ENCODE assay signal across 26 mouse cellular contexts in genomic region chr4:128770698-128771097, GRCm38 (mm10). TPM values are rescaled to one million over a fixed set of nuclear protein-coding genes. Genes with fewer than 3 reads are reported as not detected.
DNase-seq lines count a peak whose midpoint lies in the region; ATAC-seq lines count a peak whose summit lies in the region.
"Had no signal": no experiment of that assay in that cellular context is flagged by ENCODE, and none has a peak within 500 bp of the region (broad histone marks: within the 10 kb centered on the region; RNA-seq: fewer than 3 reads in every experiment).

No protein-coding gene starts in this region.

- no peak overlapping the region for H3K27ac ChIP-seq in embryonic facial prominence, embryonic 11.5 days (replicated peaks; ENCODE audit: low read depth, low read length)
- no peak overlapping the region for H3K27ac ChIP-seq in embryonic facial prominence, embryonic 10.5 days (replicated peaks)
- H3K27ac ChIP-seq in limb, embryonic 11.5 days (replicated peaks; ENCODE audit: low read depth, low read length), result no peak overlapping the region
- H3K27ac ChIP-seq in limb, embryonic 10.5 days, result no peak overlapping the region
- H3K27ac ChIP-seq: embryonic facial prominence, embryonic 13.5 days; heart, adult 2 months; heart, embryonic 13.5 days; hindbrain, embryonic 12.5 days; limb, embryonic 12.5 days; liver, embryonic 14.5 days; midbrain, embryonic 15.5 days; neural tube, embryonic 13.5 days had no signal

- H3K36me3 ChIP-seq in embryonic facial prominence, embryonic 11.5 days (replicated peaks; ENCODE audit: control insufficient read depth, insufficient read depth, low read depth, low read length), result peaks cover 6% of the 10 kb centered on the region
- peaks cover 45% of the 10 kb centered on the region for H3K36me3 ChIP-seq in embryonic facial prominence, embryonic 10.5 days (replicated peaks)
- H3K36me3 ChIP-seq in limb, embryonic 11.5 days (ENCODE audit: control insufficient read depth, insufficient read depth, low read length), result peaks cover 7% of the 10 kb centered on the region
- peaks cover 41% of the 10 kb centered on the region for H3K36me3 ChIP-seq in limb, embryonic 10.5 days

- 84% methylated on average over 5 of the region's 5 CpGs for WGBS in embryonic facial prominence, embryonic 11.5 days
- 84% methylated on average over 5 of the region's 5 CpGs for WGBS in embryonic facial prominence, embryonic 10.5 days
- WGBS in limb, embryonic 11.5 days, result 72% methylated on average over 5 of the region's 5 CpGs
- 81% methylated on average over 5 of the region's 5 CpGs for WGBS in limb, embryonic 10.5 days

- no peak overlapping the region for H3K9ac ChIP-seq in embryonic facial prominence, embryonic 11.5 days (replicated peaks; ENCODE audit: low read length)
- H3K9ac ChIP-seq in limb, embryonic 11.5 days (ENCODE audit: low read length), result no peak overlapping the region
- H3K9ac ChIP-seq: embryonic facial prominence, embryonic 13.5 days; heart, embryonic 13.5 days; hindbrain, embryonic 12.5 days; limb, embryonic 12.5 days; liver, embryonic 14.5 days; midbrain, embryonic 15.5 days; neural tube, embryonic 13.5 days had no signal

- DNase-seq in embryonic facial prominence, embryonic 11.5 days (ENCODE audit: low spot score), result peak; percentile 26
- no peak for DNase-seq in embryonic facial prominence, embryonic 10.5 days (ENCODE audit: low spot score)
- peak; percentile 49 for DNase-seq in limb, embryonic 11.5 days (ENCODE audit: low spot score)
- DNase-seq in limb, embryonic 10.5 days (ENCODE audit: low spot score), result no peak
- DNase-seq in retina, postnatal 1 day, result peak; percentile 62
- no peak for DNase-seq in retina, embryonic 14.5 days (ENCODE audit: low spot score)
- DNase-seq in spleen, postnatal 4 days (ENCODE audit: low spot score in 2 of 2), result no peak
- DNase-seq in left cerebral cortex, postnatal 4 days, result no peak
- DNase-seq: cerebellum, adult 11 months; cerebellum, adult 9-11 months; gastrocnemius, postnatal 25 days; heart, adult 2 months; heart, postnatal 14 days; kidney, adult 18-20 months; kidney, postnatal 14 days had no signal

- intact Hi-C loops in left cerebral cortex, postnatal 4 days (cut with DNase I), result loop anchor here (5.0 kb wide), 1 partner anchor 158 kb away; the partner anchor contains the start of gene Zscan20

- no peaks in the 10 kb centered on the region for H3K27me3 ChIP-seq in embryonic facial prominence, embryonic 11.5 days (ENCODE audit: control insufficient read depth, insufficient read depth, low read length)
- no peaks in the 10 kb centered on the region for H3K27me3 ChIP-seq in embryonic facial prominence, embryonic 10.5 days (replicated peaks; ENCODE audit: low read depth, poor library complexity, severe bottlenecking)
- H3K27me3 ChIP-seq in limb, embryonic 11.5 days (ENCODE audit: control insufficient read depth, insufficient read depth, low read length), result no peaks in the 10 kb centered on the region
- no peaks in the 10 kb centered on the region for H3K27me3 ChIP-seq in limb, embryonic 10.5 days (ENCODE audit: low read depth, poor library complexity, severe bottlenecking)
- H3K27me3 ChIP-seq: embryonic facial prominence, embryonic 13.5 days; heart, embryonic 13.5 days; hindbrain, embryonic 12.5 days; limb, embryonic 12.5 days; midbrain, embryonic 15.5 days; neural tube, embryonic 13.5 days; Patski had no signal

- no peak overlapping the region for H3K4me3 ChIP-seq in embryonic facial prominence, embryonic 11.5 days (ENCODE audit: low read depth, low read length)
- no peak overlapping the region for H3K4me3 ChIP-seq in embryonic facial prominence, embryonic 10.5 days
- no peak overlapping the region for H3K4me3 ChIP-seq in limb, embryonic 11.5 days (ENCODE audit: low read depth, low read length)
- H3K4me3 ChIP-seq in limb, embryonic 10.5 days, result no peak overlapping the region
- H3K4me3 ChIP-seq: embryonic facial prominence, embryonic 13.5 days; heart, adult 2 months; heart, embryonic 13.5 days; hindbrain, embryonic 12.5 days; limb, embryonic 12.5 days; megakaryocyte, embryonic 14.5 days; midbrain, embryonic 15.5 days; myocyte; neural tube, embryonic 13.5 days had no signal

- no peak for ATAC-seq in embryonic facial prominence, embryonic 11.5 days (replicated peaks; ENCODE audit: insufficient number of reproducible peaks, low FRiP score, low TSS enrichment, low read depth)
- peak; percentile 41 for ATAC-seq in limb, embryonic 11.5 days (ENCODE audit: insufficient number of reproducible peaks, low FRiP score, low TSS enrichment, low read depth)
- ATAC-seq: CD4-positive, CD25-positive, alpha-beta regulatory T cell, adult 4 months; midbrain, embryonic 15.5 days; Patski had no signal

- H3K9me3 ChIP-seq in embryonic facial prominence, embryonic 11.5 days (replicated peaks; ENCODE audit: control insufficient read depth, low read length), result no peaks in the 10 kb centered on the region
- H3K9me3 ChIP-seq in embryonic facial prominence, embryonic 10.5 days, result no peaks in the 10 kb centered on the region
- no peaks in the 10 kb centered on the region for H3K9me3 ChIP-seq in limb, embryonic 11.5 days (ENCODE audit: control insufficient read depth, low read length)
- H3K9me3 ChIP-seq in limb, embryonic 10.5 days (replicated peaks), result no peaks in the 10 kb centered on the region
- H3K9me3 ChIP-seq: embryonic facial prominence, embryonic 13.5 days; heart, embryonic 13.5 days; hindbrain, embryonic 12.5 days; limb, embryonic 12.5 days; midbrain, embryonic 15.5 days; neural tube, embryonic 13.5 days had no signal

- no peak overlapping the region for H3K4me2 ChIP-seq in embryonic facial prominence, embryonic 11.5 days (ENCODE audit: low read depth, low read length)
- no peak overlapping the region for H3K4me2 ChIP-seq in limb, embryonic 11.5 days (ENCODE audit: low read depth, severe bottlenecking)
- H3K4me2 ChIP-seq: embryonic facial prominence, embryonic 13.5 days; heart, embryonic 13.5 days; hindbrain, embryonic 12.5 days; limb, embryonic 12.5 days; midbrain, embryonic 15.5 days; neural tube, embryonic 13.5 days had no signal

- H3K4me1 ChIP-seq in embryonic facial prominence, embryonic 11.5 days (ENCODE audit: control insufficient read depth, insufficient read depth, low read length), result no peaks in the 10 kb centered on the region
- H3K4me1 ChIP-seq in embryonic facial prominence, embryonic 10.5 days, result peaks cover 25% of the 10 kb centered on the region
- H3K4me1 ChIP-seq in limb, embryonic 11.5 days (ENCODE audit: control insufficient read depth, insufficient read depth, low read length), result no peaks in the 10 kb centered on the region; the same call in 1 of the 2 replicates
- peaks cover 37% of the 10 kb centered on the region for H3K4me1 ChIP-seq in limb, embryonic 10.5 days
- H3K4me1 ChIP-seq: midbrain, embryonic 15.5 days; neural tube, embryonic 13.5 days had no signal

RNA-seq across cellular contexts. Expression of gene A3galt2, which starts 15.5 kb away (rescaled TPM):
- 0.11 and 0.18 TPM in 2 replicates for polyA plus RNA-seq in embryonic facial prominence, embryonic 11.5 days (2014; fragmentation: Nextera tagmentation; extraction: Ambion mirVana)
- polyA plus RNA-seq in embryonic facial prominence, embryonic 10.5 days (2016; fragmentation: Nextera tagmentation; extraction: Ambion mirVana), result 0.09 and 0.12 TPM in 2 replicates
- polyA plus RNA-seq in limb, embryonic 11.5 days (2014; fragmentation: Nextera tagmentation; extraction: Ambion mirVana), result 0.06 and 0.28 TPM in 2 replicates
- 0.10 TPM in 1 of 2 replicates, not detected in the other for polyA plus RNA-seq in limb, embryonic 10.5 days (2016; fragmentation: Nextera tagmentation; extraction: Ambion mirVana)
- 1 to 10 TPM; 1.1 to 1.3 TPM for total RNA-seq in left cerebral cortex, postnatal 4 days (2021)

RNA-seq across cellular contexts. Expression of gene Zfp362, which starts 35.1 kb away (rescaled TPM):
- polyA plus RNA-seq in embryonic facial prominence, embryonic 11.5 days (2014; fragmentation: Nextera tagmentation; extraction: Ambion mirVana), result 31.1 and 34.3 TPM in 2 replicates
- 38.7 and 39.0 TPM in 2 replicates for polyA plus RNA-seq in embryonic facial prominence, embryonic 10.5 days (2016; fragmentation: Nextera tagmentation; extraction: Ambion mirVana)
- polyA plus RNA-seq in limb, embryonic 11.5 days (2014; fragmentation: Nextera tagmentation; extraction: Ambion mirVana), result 44.7 TPM in 2 replicates
- 41.4 and 48.6 TPM in 2 replicates for polyA plus RNA-seq in limb, embryonic 10.5 days (2016; fragmentation: Nextera tagmentation; extraction: Ambion mirVana)
- 10 to 100 TPM; 62.4 to 66.2 TPM for total RNA-seq in left cerebral cortex, postnatal 4 days (2021)

Comparison
In these comparisons a context has a peak if more than half of its experiments do, and no peak if none do; other contexts are left out.
1. DNase-seq: peak in embryonic facial prominence, embryonic 11.5 days (single experiment), limb, embryonic 11.5 days (single experiment) and retina, postnatal 1 day (single experiment); none in embryonic facial prominence, embryonic 10.5 days (single experiment), limb, embryonic 10.5 days (single experiment), retina, embryonic 14.5 days (single experiment), spleen, postnatal 4 days (0 of 2) and left cerebral cortex, postnatal 4 days (single experiment).